Mouse (Mus musculus): ENCODE results near the gene Frmd4a. TPM values are rescaled to one million over a fixed set of nuclear protein-coding genes. Genes with fewer than 3 reads are reported as not detected.

Gene Frmd4a
- polyA plus RNA-seq, 1 experiment from 2014 or later: 64.3 TPM

DNA sequence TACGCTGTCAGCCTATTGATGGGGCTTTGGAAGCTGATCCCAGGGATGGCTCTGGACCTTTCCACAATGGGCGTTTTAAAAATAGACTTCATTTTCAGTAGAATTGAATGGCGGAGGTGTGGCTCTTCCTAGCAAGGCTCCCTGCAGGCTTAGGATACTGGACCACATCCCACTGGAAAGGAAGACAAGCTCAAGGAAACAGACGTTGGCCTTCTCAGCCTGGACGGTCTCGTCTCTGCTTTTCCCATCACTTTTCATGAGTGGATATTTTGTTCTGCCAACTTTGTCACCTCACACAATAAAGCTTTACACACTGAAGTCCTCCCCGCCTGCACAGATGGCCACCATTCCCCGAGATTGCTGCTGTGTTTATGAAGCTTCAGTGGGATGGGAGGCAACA is 417.5 kb downstream of the Frmd4a start:
- Histone ChIP-seq H3K4me3 (no peak overlapping the region), H3K9me3 (replicated peaks) (no peaks in the 10 kb centered on the region), H3K27me3 (ENCODE audit: low read depth, poor library complexity, severe bottlenecking) (no peaks in the 10 kb centered on the region), H3K27ac (no peak overlapping the region), H3K36me3 (peaks cover 68% of the 10 kb centered on the region), H3K4me1 (peaks cover 61% of the 10 kb centered on the region)
- 88% methylated on average over 8 of the region's 8 CpGs for WGBS
- DNase-seq (ENCODE audit: low spot score): no peak

DNA sequence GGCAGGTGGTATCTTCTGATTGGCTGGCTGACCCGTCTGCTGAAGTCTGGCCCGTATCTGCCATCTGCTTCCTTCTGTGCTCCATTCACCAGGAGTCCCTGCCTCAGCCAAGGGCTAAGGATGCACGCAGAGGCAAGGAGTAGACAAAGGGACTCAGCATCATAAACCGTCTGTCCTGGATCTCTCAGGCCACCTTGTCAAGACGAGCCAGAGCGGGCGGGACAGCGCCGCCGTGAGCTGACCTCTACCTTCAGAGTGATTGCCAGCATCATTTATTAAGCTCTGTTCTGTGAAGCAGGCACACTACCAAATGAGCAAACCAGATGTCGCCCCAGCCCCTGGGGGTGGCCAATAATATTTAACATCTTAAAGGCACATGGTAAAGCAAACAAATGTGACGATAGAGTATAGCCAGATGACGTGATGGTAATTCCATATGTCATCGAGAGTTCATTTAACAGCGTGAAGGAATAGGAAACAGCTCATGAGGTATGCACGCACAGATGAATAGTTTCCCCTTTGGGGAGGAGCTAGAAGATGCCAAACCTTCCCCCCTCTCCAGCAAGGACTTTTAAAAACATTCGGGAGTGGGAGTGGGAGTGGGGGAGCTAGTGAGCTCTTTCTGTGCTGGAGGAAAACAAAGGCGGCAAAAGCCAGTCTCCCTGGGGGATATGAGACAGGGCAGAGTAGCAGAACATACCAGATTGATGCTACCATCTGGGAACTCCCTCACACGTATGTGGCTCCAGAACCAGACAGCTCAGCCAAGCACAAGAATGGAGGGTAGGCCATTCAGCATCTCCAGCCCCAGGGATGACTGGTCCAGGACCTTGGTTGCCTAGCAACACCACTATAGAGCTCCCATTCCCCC is 419.1 kb downstream of the Frmd4a start:
- WGBS: 72% methylated on average over 19 of the region's 19 CpGs
- peak; percentile 61 for DNase-seq (ENCODE audit: low spot score)
- peaks cover 67% of the 10 kb centered on the region for H3K36me3 ChIP-seq
- H3K27ac ChIP-seq: peak overlapping the region; percentile 63
- H3K4me1 ChIP-seq: peaks cover 72% of the 10 kb centered on the region
- no peaks in the 10 kb centered on the region for H3K27me3 ChIP-seq (ENCODE audit: low read depth, poor library complexity, severe bottlenecking)
- no peak overlapping the region for H3K4me3 ChIP-seq
- no peaks in the 10 kb centered on the region for H3K9me3 ChIP-seq (replicated peaks)

DNA sequence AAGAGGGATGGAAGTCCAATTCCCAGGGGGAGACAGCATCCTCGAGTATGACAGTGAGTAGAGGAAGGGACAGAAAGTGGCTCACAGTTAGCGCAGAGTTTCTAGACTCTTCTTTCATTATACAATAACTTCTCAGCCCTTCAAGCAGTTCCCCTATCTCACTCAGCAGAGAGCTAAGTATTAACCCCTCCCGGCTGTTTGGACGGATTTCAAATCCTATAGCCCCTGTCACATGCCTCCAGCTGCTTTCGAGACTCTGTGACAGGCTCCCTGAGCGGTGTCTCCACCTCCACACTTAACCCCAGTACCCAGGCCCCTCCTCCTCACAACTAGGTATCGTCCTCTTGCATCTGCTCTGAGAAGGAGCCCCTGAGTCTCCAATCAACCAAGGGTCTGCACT is 421.2 kb downstream of the Frmd4a start:
- H3K27ac ChIP-seq: no peak overlapping the region; the same call in 1 of the 2 replicates
- no peaks in the 10 kb centered on the region for H3K9me3 ChIP-seq (replicated peaks)
- peaks cover 57% of the 10 kb centered on the region for H3K36me3 ChIP-seq
- 66% methylated on average over 7 of the region's 7 CpGs for WGBS
- no peak for DNase-seq (ENCODE audit: low spot score)
- H3K4me3 ChIP-seq: no peak overlapping the region
- H3K27me3 ChIP-seq (ENCODE audit: low read depth, poor library complexity, severe bottlenecking): no peaks in the 10 kb centered on the region
- peaks cover 55% of the 10 kb centered on the region for H3K4me1 ChIP-seq

DNA sequence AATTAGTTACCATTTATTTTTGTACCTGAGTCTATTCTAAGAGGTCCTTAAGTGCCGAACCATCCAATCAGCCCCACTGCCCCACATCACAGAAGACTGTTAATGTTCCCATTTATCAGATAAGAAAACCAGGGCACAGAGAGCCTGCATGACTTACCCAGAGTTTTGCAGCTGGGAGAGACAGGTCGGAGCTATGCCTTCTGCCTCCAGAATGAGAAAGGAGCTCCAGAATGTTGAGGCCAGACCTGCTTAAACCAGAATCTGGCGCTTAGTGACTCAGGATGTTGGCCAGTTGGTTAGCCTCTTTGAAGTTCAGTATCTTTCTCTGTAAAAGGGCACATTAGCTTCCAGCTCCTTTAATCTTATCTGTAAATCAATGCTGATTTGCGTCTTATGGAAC is 422.4 kb downstream of the Frmd4a start:
- Histone ChIP-seq H3K36me3 (peaks cover 49% of the 10 kb centered on the region), H3K9me3 (replicated peaks) (no peaks in the 10 kb centered on the region), H3K27me3 (ENCODE audit: low read depth, poor library complexity, severe bottlenecking) (no peaks in the 10 kb centered on the region), H3K27ac (no peak overlapping the region), H3K4me1 (peaks cover 46% of the 10 kb centered on the region), H3K4me3 (no peak overlapping the region)
- no peak for DNase-seq (ENCODE audit: low spot score)
- 70% methylated on average over 4 of the region's 4 CpGs for WGBS

DNA sequence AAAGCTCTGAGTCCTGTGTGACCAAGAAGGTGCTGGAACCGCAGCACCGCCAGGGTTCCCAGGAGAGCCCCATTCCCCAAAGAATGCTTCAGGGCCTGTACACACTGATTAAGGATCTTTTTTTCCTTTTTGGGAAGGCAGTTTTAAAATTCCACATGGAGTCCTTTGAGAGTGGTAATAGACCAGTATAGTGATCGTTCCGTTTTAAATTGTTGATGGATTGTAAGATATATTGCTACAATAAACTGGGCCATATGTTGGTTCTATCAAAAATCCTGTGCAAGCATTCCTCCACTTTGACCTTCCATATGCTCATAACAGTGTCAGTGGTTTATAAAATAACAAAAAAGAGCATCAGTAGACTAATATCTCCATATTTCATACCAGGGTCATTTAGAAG is 424.3 kb downstream of the Frmd4a start:
- 86% methylated on average over 4 of the region's 4 CpGs for WGBS
- Histone ChIP-seq H3K27me3 (ENCODE audit: low read depth, poor library complexity, severe bottlenecking) (no peaks in the 10 kb centered on the region), H3K9me3 (replicated peaks) (no peaks in the 10 kb centered on the region), H3K27ac (no peak overlapping the region), H3K4me1 (peaks cover 35% of the 10 kb centered on the region), H3K36me3 (peaks cover 41% of the 10 kb centered on the region), H3K4me3 (no peak overlapping the region)
- no peak for DNase-seq (ENCODE audit: low spot score)

DNA sequence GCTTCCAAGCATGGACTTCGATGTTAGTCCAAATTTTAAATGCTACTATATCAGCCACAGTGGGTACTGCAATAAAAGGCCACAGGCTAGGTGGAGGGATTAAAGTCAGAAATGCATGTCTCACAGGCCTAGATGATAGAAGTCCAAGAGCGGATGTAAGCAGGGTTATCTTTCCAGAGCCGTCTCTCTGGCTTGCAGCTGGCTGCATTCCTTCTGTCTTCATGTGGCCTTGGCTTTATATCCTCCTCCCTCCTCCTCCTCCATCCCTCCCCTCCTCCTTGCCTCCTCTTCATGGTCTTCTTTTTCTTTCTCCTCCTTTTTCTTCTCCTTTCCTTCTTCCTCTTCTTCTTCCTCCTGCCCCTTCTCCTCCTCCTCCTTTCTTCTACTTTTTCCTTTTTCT is 427.2 kb downstream of the Frmd4a start:
- H3K27me3 ChIP-seq (ENCODE audit: low read depth, poor library complexity, severe bottlenecking): no peaks in the 10 kb centered on the region
- H3K27ac ChIP-seq: no peak overlapping the region
- no peak for DNase-seq (ENCODE audit: low spot score)
- H3K36me3 ChIP-seq: peaks cover 28% of the 10 kb centered on the region
- H3K4me1 ChIP-seq: peaks cover 19% of the 10 kb centered on the region
- whole genome bisulfite sequencing: 92% methylated on average over 3 of the region's 3 CpGs
- no peaks in the 10 kb centered on the region for H3K9me3 ChIP-seq (replicated peaks)
- no peak overlapping the region for H3K4me3 ChIP-seq

DNA sequence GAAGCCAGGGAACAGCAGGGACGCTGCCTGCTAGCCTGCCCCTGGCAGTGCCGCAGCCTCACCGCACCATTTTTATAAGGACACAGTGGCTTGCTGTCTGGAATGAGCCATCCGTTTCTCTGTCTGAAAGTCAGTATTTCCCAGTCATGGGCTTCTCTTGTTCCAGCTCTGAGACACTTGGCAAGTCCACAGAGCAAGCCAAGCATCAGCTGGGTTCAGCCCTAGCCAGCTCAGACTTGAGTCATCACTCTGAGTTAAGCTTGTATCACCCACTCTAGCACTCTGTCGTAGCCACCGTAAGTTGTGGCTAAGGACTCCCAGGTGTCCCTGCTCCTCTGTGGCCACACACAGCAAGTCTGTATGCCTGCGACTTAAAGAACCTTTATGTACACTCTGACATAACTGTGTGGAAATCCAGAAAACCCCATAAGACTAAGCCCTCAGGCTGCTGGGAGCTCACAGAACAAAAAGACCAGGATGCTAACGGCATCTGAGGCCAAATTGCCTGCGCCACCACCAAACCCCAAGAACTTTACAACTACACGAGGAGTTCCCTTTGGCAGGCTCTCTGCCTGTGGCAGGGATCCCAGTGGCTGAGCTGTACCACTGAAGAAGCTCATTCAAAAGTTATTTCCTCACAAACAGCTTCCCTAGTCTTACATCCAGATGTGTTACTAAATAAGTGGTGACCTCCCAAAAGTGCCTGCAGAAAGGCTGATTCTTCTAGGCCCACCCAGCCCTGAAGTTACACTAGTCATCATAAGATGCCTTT is 428.3 kb downstream of the Frmd4a start:
- Histone ChIP-seq H3K4me3 (no peak overlapping the region), H3K9me3 (replicated peaks) (no peaks in the 10 kb centered on the region), H3K4me1 (peaks cover 22% of the 10 kb centered on the region), H3K27ac (no peak overlapping the region), H3K27me3 (ENCODE audit: low read depth, poor library complexity, severe bottlenecking) (no peaks in the 10 kb centered on the region), H3K36me3 (peaks cover 24% of the 10 kb centered on the region)
- no peak for DNase-seq (ENCODE audit: low spot score)
- WGBS: 85% methylated on average over 10 of the region's 10 CpGs

DNA sequence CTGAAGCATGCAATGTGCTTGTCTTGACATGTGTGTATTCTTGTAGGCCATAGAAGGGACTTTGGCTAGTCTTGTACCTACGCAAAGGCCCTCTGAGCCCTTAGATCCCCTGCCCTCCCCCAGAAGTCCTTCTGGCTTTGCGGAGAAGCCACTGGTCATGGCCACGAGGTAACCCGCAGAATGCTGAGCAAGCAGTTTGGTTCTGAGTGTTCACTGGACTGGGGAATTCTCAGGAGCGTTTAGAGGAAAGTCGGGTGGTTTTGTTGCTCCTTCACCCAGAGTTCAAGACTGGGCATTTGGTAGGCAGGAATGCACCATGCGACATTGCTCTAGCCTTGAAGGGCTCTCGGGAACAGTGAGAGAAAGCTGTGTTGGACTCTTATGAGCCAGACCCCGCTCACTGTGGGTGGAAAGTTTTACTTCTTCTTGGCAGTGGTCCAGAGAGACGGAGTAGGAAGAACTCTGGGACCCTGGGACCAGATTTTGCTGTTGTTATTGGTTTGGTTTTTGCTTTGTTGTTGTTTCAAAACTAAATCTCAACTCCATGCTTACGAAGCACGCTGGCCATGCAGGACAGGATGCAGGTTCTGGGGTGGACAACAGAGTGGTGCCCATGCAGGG is 432.5 kb downstream of the Frmd4a start:
- H3K9me3 ChIP-seq (replicated peaks): no peaks in the 10 kb centered on the region
- H3K4me3 ChIP-seq: no peak overlapping the region
- WGBS: 90% methylated on average over 12 of the region's 12 CpGs
- H3K27ac ChIP-seq: no peak overlapping the region
- peaks cover 16% of the 10 kb centered on the region for H3K4me1 ChIP-seq
- DNase-seq (ENCODE audit: low spot score): no peak
- H3K36me3 ChIP-seq: peaks cover 31% of the 10 kb centered on the region
- H3K27me3 ChIP-seq (ENCODE audit: low read depth, poor library complexity, severe bottlenecking): no peaks in the 10 kb centered on the region

DNA sequence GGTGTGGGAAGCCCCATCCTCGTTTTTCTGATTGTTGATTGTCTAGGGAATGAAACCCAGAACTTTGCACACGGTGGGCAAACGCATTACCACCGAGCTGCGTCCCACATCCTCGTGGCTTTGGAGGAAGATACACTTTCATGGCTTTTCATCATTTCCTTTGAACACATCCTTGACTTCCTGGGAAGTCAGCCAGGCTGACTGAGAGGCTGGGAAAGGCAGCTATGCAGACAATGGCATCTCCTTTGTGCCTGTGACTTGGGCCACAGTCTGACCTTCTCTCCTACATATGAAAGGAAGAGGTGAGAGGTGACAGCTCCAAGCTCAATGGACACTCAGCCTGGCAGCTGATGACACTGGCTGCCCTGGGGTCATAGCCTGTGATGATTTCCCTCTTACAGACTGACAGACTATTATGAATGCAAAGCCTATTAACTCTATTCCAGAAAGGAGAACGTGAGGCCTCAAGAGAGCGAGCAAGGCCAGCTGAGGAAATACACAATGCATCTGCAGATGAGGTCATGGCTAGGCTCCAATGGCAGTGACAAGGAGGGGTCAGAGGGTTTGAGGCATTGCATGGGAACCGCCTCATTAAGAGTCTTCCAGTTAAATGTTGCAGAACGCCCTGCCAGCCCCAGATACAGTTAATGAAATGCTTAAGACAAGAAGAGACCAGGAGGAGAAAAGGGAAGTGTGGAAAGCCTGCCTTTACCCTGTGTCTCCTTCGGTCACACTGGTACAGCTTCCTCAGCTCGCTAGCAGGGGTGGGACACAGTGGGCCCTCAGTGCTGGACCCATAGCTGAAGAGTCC is 435.3 kb downstream of the Frmd4a start:
- Histone ChIP-seq H3K27me3 (ENCODE audit: low read depth, poor library complexity, severe bottlenecking) (no peaks in the 10 kb centered on the region), H3K9me3 (replicated peaks) (no peaks in the 10 kb centered on the region), H3K4me3 (no peak overlapping the region), H3K27ac (no peak overlapping the region; the same call in 1 of the 2 replicates), H3K4me1 (peaks cover 10% of the 10 kb centered on the region; the same call in 1 of the 2 replicates), H3K36me3 (peaks cover 34% of the 10 kb centered on the region)
- 78% methylated on average over 12 of the region's 12 CpGs for WGBS
- DNase-seq (ENCODE audit: low spot score): no peak

DNA sequence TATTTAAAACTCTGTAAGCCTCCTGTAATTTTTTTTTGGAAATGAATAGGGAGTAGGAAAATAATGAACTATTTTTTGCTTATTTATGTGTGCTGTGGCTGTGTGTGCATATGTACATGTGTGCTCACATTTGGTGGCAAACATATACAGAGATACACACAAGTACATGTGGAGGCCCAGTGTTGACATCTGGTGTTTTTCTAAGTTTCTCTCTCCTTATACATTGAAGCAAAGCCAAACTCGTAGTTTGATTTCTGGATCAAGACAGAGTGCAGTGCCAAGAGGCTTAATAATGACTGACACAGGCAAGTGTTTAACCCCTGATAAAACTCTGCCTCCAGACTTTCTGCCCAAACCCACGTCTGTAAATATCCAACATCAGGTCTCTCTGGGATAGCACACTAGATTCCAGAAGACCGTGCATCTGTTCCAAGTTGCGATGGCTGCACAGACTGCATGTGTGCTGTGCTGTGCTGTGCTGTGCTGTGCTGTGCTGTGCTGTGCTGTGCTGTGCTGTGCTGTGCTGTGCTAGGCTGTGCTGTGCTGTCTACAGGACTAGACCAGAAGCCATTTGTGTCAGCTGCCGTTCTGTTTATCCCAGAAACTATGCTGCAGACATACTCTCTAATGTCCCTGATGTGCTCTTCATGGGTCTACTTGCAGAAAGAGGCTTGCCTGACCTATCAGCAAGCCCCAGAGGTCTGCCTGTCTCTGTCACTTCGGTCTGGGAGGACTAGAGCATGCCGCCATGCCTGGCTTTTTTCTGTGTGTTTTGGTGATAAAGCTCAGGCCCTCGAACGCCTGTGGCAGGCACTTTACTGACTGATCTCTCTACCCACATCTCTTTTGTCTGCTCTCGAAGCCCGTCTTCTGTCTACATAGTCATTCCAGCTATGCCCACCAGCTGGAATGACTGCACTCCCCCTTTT is 437.8 kb downstream of the Frmd4a start:
- Histone ChIP-seq H3K4me1 (peaks cover 10% of the 10 kb centered on the region), H3K27ac (no peak overlapping the region), H3K27me3 (ENCODE audit: low read depth, poor library complexity, severe bottlenecking) (no peaks in the 10 kb centered on the region), H3K36me3 (peaks cover 30% of the 10 kb centered on the region), H3K4me3 (no peak overlapping the region), H3K9me3 (replicated peaks) (no peaks in the 10 kb centered on the region)
- 84% methylated on average over 11 of the region's 11 CpGs for WGBS
- DNase-seq (ENCODE audit: low spot score): no peak

DNA sequence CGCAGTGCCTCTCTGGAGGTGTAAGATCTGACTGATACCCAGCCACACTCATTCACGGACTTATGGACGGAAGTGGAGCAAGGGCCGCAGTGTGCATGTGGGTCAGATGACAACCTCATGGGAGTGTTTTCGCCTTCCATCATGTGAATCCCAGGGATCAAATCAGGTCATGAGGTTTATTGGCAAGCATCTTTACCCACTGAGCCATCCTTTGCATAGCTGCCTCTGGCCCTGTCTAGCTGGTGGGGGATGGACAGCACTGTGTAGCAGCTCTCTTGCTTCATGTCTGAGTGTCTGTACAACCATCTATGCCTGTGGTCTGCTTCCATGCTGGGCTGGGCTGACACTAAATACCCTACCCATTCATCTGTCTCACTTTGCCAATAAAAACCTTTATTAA is 443.4 kb downstream of the Frmd4a start:
- H3K27me3 ChIP-seq (ENCODE audit: low read depth, poor library complexity, severe bottlenecking): no peaks in the 10 kb centered on the region
- no peaks in the 10 kb centered on the region for H3K9me3 ChIP-seq (replicated peaks)
- no peak for DNase-seq (ENCODE audit: low spot score)
- H3K4me3 ChIP-seq: no peak overlapping the region
- peaks cover 17% of the 10 kb centered on the region for H3K36me3 ChIP-seq
- no peak overlapping the region for H3K27ac ChIP-seq
- 56% methylated on average over 5 of the region's 5 CpGs for WGBS
- H3K4me1 ChIP-seq: peaks cover 35% of the 10 kb centered on the region

All from limb, embryonic 10.5 days (tissue).